Mouse (Mus musculus) heart, postnatal 0 days (tissue): ENCODE data around the gene Nipal4. TPM values are rescaled to one million over a fixed set of nuclear protein-coding genes. Genes with fewer than 3 reads are reported as not detected.

Experiments used
- ATAC-seq: fragments of 200-750 bp; cut with Nextera tagmentation; 2 replicates; pipeline ENCODE4 v1.8.0; 2017; ENCODE audit warnings: low read depth, moderate number of reproducible peaks, moderate library complexity; ENCODE audit not compliant: insufficient read depth
- DNase-seq: peaks from one replicate; pipeline ENCODE4 v3.0.0-alpha.2; 2016; ENCODE audit warnings: low spot score
- H3K27ac ChIP-seq: fragments of 300-500 bp; sonication (generic); 2 replicates; pipeline ENCODE4 v1.5.1; 2014; ENCODE audit warnings: low read depth, mild to moderate bottlenecking
- H3K27me3 ChIP-seq: fragments of 300-500 bp; sonication (generic); 2 replicates; pipeline ENCODE4 v1.6.1; 2014; ENCODE audit warnings: low read length, mixed read lengths; ENCODE audit not compliant: control insufficient read depth, insufficient read depth
- H3K36me3 ChIP-seq: fragments of 300-500 bp; sonication (generic); replicated peaks from 2 replicates; pipeline ENCODE4 v1.6.1; 2014; ENCODE audit warnings: low read length, mixed read lengths; ENCODE audit not compliant: control insufficient read depth, insufficient read depth
- H3K4me1 ChIP-seq: fragments of 300-500 bp; sonication (generic); 2 replicates; pipeline ENCODE4 v1.6.1; 2014; ENCODE audit warnings: antibody characterized with exemption; ENCODE audit not compliant: control insufficient read depth, insufficient read depth
- H3K4me2 ChIP-seq: fragments of 300-500 bp; sonication (generic); 2 replicates; pipeline ENCODE4 v1.6.1; 2014; ENCODE audit warnings: low read depth, mild to moderate bottlenecking, low read length, moderate library complexity
- H3K4me3 ChIP-seq: fragments of 300-500 bp; sonication (generic); 2 replicates; pipeline ENCODE4 v1.5.1; 2014; ENCODE audit warnings: low read depth, low read length
- H3K9ac ChIP-seq: fragments of 300-500 bp; sonication (generic); replicated peaks from 2 replicates; pipeline ENCODE4 v1.6.1; 2014; ENCODE audit warnings: low read depth, low read length, mixed read lengths
- H3K9me3 ChIP-seq: fragments of 300-500 bp; sonication (generic); replicated peaks from 2 replicates; pipeline ENCODE4 v1.6.1; 2016; ENCODE audit warnings: low read length; ENCODE audit not compliant: control insufficient read depth
- CTCF ChIP-seq: IDR thresholded peaks from 2 replicates; pipeline ENCODE4 v1.5.1; 2016; ENCODE audit warnings: antibody characterized with exemption, control low read depth, low read depth
- EP300 ChIP-seq: IDR thresholded peaks from 2 replicates; pipeline ENCODE4 v1.6.1; 2016; ENCODE audit warnings: antibody characterized with exemption, low read depth
- WGBS: fragments of 180-500 bp; shearing (Covaris S2); extraction: QIAGEN DNeasy Blood & Tissue Kit; methylation state at CpG from one replicate; pipeline ENCODE4 v1.1.7; 2014; 5-methylcytosine and 5-hydroxymethylcytosine counted together
- microRNA-seq: library from miRNA; unstranded; fragments of <30 nt; microRNA quantifications from one replicate; pipeline ENCODE4, GENCODE M21; 2016
- polyA plus RNA-seq: library from polyadenylated mRNA; unstranded; fragments of >200 nt; fragmentation: Nextera tagmentation; extraction: Ambion mirVana; gene quantifications from 2 replicates; pipeline ENCODE4 v1.2.1, GENCODE M21; 2015
- total RNA-seq: library from RNA; depleted of rRNA; stranded (reverse); fragments of >200 nt; gene quantifications from 2 replicates; pipeline ENCODE4 v1.2.3, GENCODE M21; 2014; ENCODE audit warnings: low replicate concordance; rRNA removed

The Nipal4 gene
- total and polyA plus RNA-seq, 2 experiments from 2014 or later = 2.5 to 10.9 TPM

- H3K4me3 ChIP-seq = no peak overlapping the region
- H3K36me3 ChIP-seq = peaks cover 51% of the 10 kb centered on the region
- WGBS = 50% methylated on average over 1 of the region's 1 CpGs
- H3K4me1 ChIP-seq = peaks cover 38% of the 10 kb centered on the region
- TF ChIP-seq CTCF = no peak
- no peak for TF ChIP-seq EP300
- no peaks in the 10 kb centered on the region for H3K9me3 ChIP-seq
- ATAC-seq = peak; percentile 34
- H3K27ac ChIP-seq = peak overlapping the region; percentile 93
- no peak for DNase-seq
- no peak overlapping the region for H3K9ac ChIP-seq
- no peaks in the 10 kb centered on the region for H3K27me3 ChIP-seq
- H3K4me2 ChIP-seq = no peak overlapping the region
Measured at GRCm38 (mm10) chr11:46110945-46111287, 55.4 kb downstream of the Nipal4 start.

GRCm38 (mm10) chr11:46110156-46110944 lies 56.0 kb downstream of the Nipal4 start:
- ATAC-seq (peak; percentile 94), DNase-seq (peak; percentile 79)
- Histone ChIP-seq H3K9ac (no peak overlapping the region; the same call in 1 of the 2 replicates), H3K27ac (peak overlapping the region; percentile 93), H3K4me2 (no peak overlapping the region), H3K36me3 (peaks cover 52% of the 10 kb centered on the region), H3K9me3 (no peaks in the 10 kb centered on the region), H3K27me3 (no peaks in the 10 kb centered on the region), H3K4me3 (no peak overlapping the region), H3K4me1 (peaks cover 38% of the 10 kb centered on the region)
- TF ChIP-seq CTCF = no peak
- TF ChIP-seq EP300 = peak; percentile 91; the same call in 1 of the 2 replicates
- WGBS = 35% methylated on average over 8 of the region's 8 CpGs

GRCm38 (mm10) chr11:46109206-46109605 lies 57.1 kb downstream of the Nipal4 start:
- H3K36me3 ChIP-seq = peaks cover 51% of the 10 kb centered on the region
- 71% methylated on average over 5 of the region's 5 CpGs for WGBS
- ATAC-seq = no peak
- H3K9me3 ChIP-seq = no peaks in the 10 kb centered on the region
- H3K27me3 ChIP-seq = no peaks in the 10 kb centered on the region
- H3K4me3 ChIP-seq = no peak overlapping the region
- H3K27ac ChIP-seq = peak overlapping the region; percentile 93
- H3K4me1 ChIP-seq = peaks cover 32% of the 10 kb centered on the region
- TF ChIP-seq CTCF (no peak), EP300 (no peak)
- no peak for DNase-seq
- no peak overlapping the region for H3K9ac ChIP-seq
- H3K4me2 ChIP-seq = no peak overlapping the region

GRCm38 (mm10) chr11:46107046-46107445 lies 59.3 kb downstream of the Nipal4 start:
- TF ChIP-seq CTCF (no peak), EP300 (no peak)
- ATAC-seq (no peak), DNase-seq (no peak)
- Histone ChIP-seq H3K4me1 (peaks cover 33% of the 10 kb centered on the region), H3K27ac (peak overlapping the region; percentile 34; the same call in 1 of the 2 replicates), H3K27me3 (no peaks in the 10 kb centered on the region), H3K4me3 (no peak overlapping the region), H3K36me3 (peaks cover 56% of the 10 kb centered on the region), H3K9me3 (no peaks in the 10 kb centered on the region), H3K4me2 (no peak overlapping the region), H3K9ac (no peak overlapping the region)
- 74% methylated on average over 1 of the region's 1 CpGs for WGBS

GRCm38 (mm10) chr11:46102107-46102506 lies 64.2 kb downstream of the Nipal4 start:
- WGBS = 69% methylated on average over 6 of the region's 6 CpGs

More at GRCm38 (mm10) chr11:46102107-46102506, 64.2 kb downstream of the Nipal4 start:
- no peak overlapping the region for H3K9ac ChIP-seq
- no peak overlapping the region for H3K27ac ChIP-seq
- DNase-seq (no peak), ATAC-seq (no peak)
- H3K9me3 ChIP-seq = no peaks in the 10 kb centered on the region
- peaks cover 88% of the 10 kb centered on the region for H3K36me3 ChIP-seq
- no peaks in the 10 kb centered on the region for H3K27me3 ChIP-seq
- TF ChIP-seq EP300 (no peak; the same call in 1 of the 2 replicates), CTCF (no peak)
- no peak overlapping the region for H3K4me3 ChIP-seq
- peaks cover 8% of the 10 kb centered on the region; the same call in 1 of the 2 replicates for H3K4me1 ChIP-seq
- H3K4me2 ChIP-seq = no peak overlapping the region

Small RNA genes within 50 kb of the gene (microRNA-seq; reads per million reads assigned to microRNA genes)
- not detected for gene Mir7239
- not detected for gene Mir8100

Other genes starting within 250 kb of the Nipal4 start
- 8.9 and 13.5 TPM in 2 replicates for gene Lsm11, start 221.6 kb downstream of the Nipal4 start, total RNA-seq
- 3.2 and 3.4 TPM in 2 replicates for gene Lsm11, start 221.6 kb downstream of the Nipal4 start, polyA plus RNA-seq
- 12.8 and 31.3 TPM in 2 replicates for gene Thg1l, start 211.0 kb downstream of the Nipal4 start, total RNA-seq
- gene Thg1l, start 211.0 kb downstream of the Nipal4 start, polyA plus RNA-seq = 3.9 and 5.8 TPM in 2 replicates
- gene Sox30, start 186.2 kb downstream of the Nipal4 start, total RNA-seq = 1.3 TPM in 1 of 2 replicates, not detected in the other
- gene Sox30, start 186.2 kb downstream of the Nipal4 start, polyA plus RNA-seq = 0.10 and 0.22 TPM in 2 replicates
- 1.8 and 2.8 TPM in 2 replicates for gene Gm12166, start 114.2 kb downstream of the Nipal4 start, total RNA-seq
- 3.6 and 3.9 TPM in 2 replicates for gene Gm12166, start 114.2 kb downstream of the Nipal4 start, polyA plus RNA-seq
- 59.8 and 67.9 TPM in 2 replicates for gene Adam19, start 110.5 kb downstream of the Nipal4 start, total RNA-seq
- 10.1 and 15.8 TPM in 2 replicates for gene Adam19, start 110.5 kb downstream of the Nipal4 start, polyA plus RNA-seq
- gene Fndc9, start 69.0 kb upstream of the Nipal4 start, total RNA-seq = not detected in 2 replicates
- gene Fndc9, start 69.0 kb upstream of the Nipal4 start, polyA plus RNA-seq = not detected in 2 replicates
- gene Cyfip2, start 146.4 kb upstream of the Nipal4 start, total RNA-seq = 15.6 and 22.4 TPM in 2 replicates
- gene Cyfip2, start 146.4 kb upstream of the Nipal4 start, polyA plus RNA-seq = 6.0 and 6.3 TPM in 2 replicates
- gene Itk, start 223.0 kb upstream of the Nipal4 start, total RNA-seq = 1.3 TPM in 1 of 2 replicates, not detected in the other
- not detected in 2 replicates for gene Itk, start 223.0 kb upstream of the Nipal4 start, polyA plus RNA-seq
- not detected in 2 replicates for gene Fam71b, start 230.1 kb upstream of the Nipal4 start, total RNA-seq
- not detected in 2 replicates for gene Fam71b, start 230.1 kb upstream of the Nipal4 start, polyA plus RNA-seq